Mouse (Mus musculus): ENCODE results near the gene Psmb7. TPM values are rescaled to one million over a fixed set of nuclear protein-coding genes. Genes with fewer than 3 reads are reported as not detected.

The Psmb7 gene
- polyA plus RNA-seq, 1 experiment from 2014 or later: 273 TPM

DNA sequence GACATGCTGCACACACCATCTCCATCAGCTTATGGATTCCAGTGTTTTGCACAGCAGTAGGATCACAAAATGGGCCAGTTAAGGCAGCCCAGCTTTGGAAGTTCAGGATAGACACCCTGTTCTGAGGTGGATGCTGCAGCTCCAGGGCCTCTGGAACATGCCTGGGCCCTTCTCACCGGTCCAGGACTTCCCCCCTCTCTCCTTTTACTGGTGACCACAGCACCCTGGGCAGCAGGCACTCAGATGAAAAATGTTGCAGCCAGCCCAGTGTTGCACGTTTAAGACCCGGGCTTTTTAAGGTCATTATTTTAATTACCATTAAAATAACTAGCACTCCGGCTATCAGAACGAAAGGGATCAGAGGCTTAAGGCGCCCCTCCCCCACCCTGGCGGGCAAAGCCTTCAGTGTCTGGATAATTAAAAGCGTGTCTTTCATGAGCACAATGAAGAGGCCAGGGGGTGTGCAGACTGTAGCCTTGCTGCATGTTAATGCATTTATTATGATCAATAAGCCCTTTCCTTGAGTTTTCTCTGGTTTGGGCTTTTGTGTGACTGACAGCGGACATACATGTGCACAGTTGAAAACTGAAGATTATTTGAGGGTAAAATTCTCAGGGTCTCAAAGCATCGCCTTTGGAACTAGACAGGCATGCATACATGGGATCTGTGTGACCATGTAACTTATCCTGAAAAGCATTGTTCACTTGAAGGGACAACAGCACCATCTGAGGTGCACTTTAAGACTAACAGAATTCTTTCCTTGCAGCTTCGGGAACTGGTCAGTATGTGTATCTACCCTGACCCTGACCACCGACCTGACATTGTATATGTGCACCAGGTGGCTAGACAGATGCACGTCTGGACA lies 59.1 kb downstream of the Psmb7 start:
- peak overlapping the region; percentile 16 for H3K4me2 ChIP-seq (replicated peaks)
- peaks cover 46% of the 10 kb centered on the region for H3K4me1 ChIP-seq
- H3K9ac ChIP-seq (replicated peaks): no peak overlapping the region
- H3K27ac ChIP-seq (replicated peaks): peak overlapping the region; percentile 91
- H3K4me3 ChIP-seq: no peak overlapping the region
- peaks cover 38% of the 10 kb centered on the region for H3K36me3 ChIP-seq
- no peaks in the 10 kb centered on the region for H3K9me3 ChIP-seq
- no peaks in the 10 kb centered on the region for H3K27me3 ChIP-seq
- 14% methylated on average over 13 of the region's 13 CpGs for WGBS
- peak; percentile 86 for ATAC-seq (ENCODE audit: low FRiP score, low read depth)

GRCm38 (mm10) chr2:38583982-38584381 lies 59.9 kb downstream of the Psmb7 start:
- H3K36me3 ChIP-seq: peaks cover 36% of the 10 kb centered on the region
- 0 out of 2 replicates have a peak overlapping the region, but pooled peaks have one; percentile 7 for H3K9ac ChIP-seq (replicated peaks)
- 78% methylated on average over 2 of the region's 2 CpGs for WGBS
- H3K9me3 ChIP-seq: no peaks in the 10 kb centered on the region
- no peak for ATAC-seq (ENCODE audit: low FRiP score, low read depth)
- H3K4me2 ChIP-seq (replicated peaks): no peak overlapping the region
- peak overlapping the region; percentile 91 for H3K27ac ChIP-seq (replicated peaks)
- H3K4me1 ChIP-seq: peaks cover 54% of the 10 kb centered on the region
- H3K4me3 ChIP-seq: no peak overlapping the region
- H3K27me3 ChIP-seq: no peaks in the 10 kb centered on the region

DNA sequence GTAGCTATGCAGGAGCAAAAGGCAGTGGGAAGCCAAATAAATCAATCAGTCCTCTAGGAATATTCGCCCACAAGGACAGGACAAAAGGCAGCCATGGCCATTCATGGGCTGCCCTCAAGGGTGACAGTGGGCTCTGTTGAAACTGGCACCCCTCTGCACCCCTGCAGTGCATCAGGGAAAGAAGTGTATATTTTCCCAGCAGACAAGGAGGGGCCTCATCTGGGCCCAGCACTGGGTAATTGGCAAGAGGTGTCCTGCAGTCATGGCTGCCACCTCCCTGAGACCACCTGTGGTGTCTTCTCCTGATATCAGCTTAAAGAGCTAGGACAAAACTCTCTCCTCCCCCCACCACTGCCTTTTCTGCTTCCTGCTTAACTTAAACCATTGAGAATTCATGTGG lies 64.4 kb downstream of the Psmb7 start:
- 71% methylated on average over 1 of the region's 1 CpGs for WGBS
- Histone ChIP-seq H3K9me3 (no peaks in the 10 kb centered on the region), H3K27ac (replicated peaks) (peak overlapping the region; percentile 70), H3K4me3 (no peak overlapping the region), H3K36me3 (peaks cover 41% of the 10 kb centered on the region), H3K4me1 (peaks cover 31% of the 10 kb centered on the region), H3K4me2 (replicated peaks) (no peak overlapping the region), H3K9ac (replicated peaks) (no peak overlapping the region; the same call in 1 of the 2 replicates), H3K27me3 (no peaks in the 10 kb centered on the region)
- no peak for ATAC-seq (ENCODE audit: low FRiP score, low read depth)

GRCm38 (mm10) chr2:38578602-38579521 lies 65.0 kb downstream of the Psmb7 start:
- WGBS: 71% methylated on average over 13 of the region's 13 CpGs
- Histone ChIP-seq H3K4me1 (peaks cover 24% of the 10 kb centered on the region), H3K27me3 (no peaks in the 10 kb centered on the region), H3K27ac (replicated peaks) (peak overlapping the region; percentile 70), H3K36me3 (peaks cover 45% of the 10 kb centered on the region), H3K4me3 (no peak overlapping the region), H3K4me2 (replicated peaks) (no peak overlapping the region), H3K9ac (replicated peaks) (no peak overlapping the region), H3K9me3 (no peaks in the 10 kb centered on the region)
- no peak for ATAC-seq (ENCODE audit: low FRiP score, low read depth)

DNA sequence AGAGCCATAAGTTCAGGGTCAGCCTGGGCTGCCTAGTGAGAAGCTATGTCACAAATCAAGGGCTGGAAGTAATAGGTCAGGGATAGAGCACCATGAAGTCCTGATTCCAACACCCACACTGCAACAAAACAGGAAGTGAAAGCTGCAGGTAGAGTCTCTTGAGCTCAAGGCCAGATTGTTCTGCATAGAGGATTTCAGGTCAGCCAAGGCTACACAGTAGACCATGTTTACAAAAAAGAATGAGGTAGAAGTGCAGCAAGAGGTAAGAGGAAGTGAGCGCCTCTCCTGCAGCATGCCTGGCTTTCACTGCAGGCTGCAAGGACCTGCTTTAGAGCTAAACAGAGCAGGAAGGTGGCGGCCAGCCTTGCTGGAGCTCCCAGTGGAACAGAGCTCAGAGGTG lies 69.2 kb downstream of the Psmb7 start:
- Histone ChIP-seq H3K9me3 (no peaks in the 10 kb centered on the region), H3K4me3 (no peak overlapping the region), H3K4me1 (peaks cover 17% of the 10 kb centered on the region), H3K27ac (replicated peaks) (no peak overlapping the region), H3K4me2 (replicated peaks) (no peak overlapping the region), H3K9ac (replicated peaks) (no peak overlapping the region), H3K36me3 (peaks cover 50% of the 10 kb centered on the region), H3K27me3 (no peaks in the 10 kb centered on the region)
- ATAC-seq (ENCODE audit: low FRiP score, low read depth): no peak
- 95% methylated on average over 2 of the region's 2 CpGs for WGBS

- no peak overlapping the region for H3K4me2 ChIP-seq (replicated peaks)
- H3K27ac ChIP-seq (replicated peaks): peak overlapping the region; percentile 2; the same call in 1 of the 2 replicates
- peaks cover 50% of the 10 kb centered on the region for H3K36me3 ChIP-seq
- ATAC-seq (ENCODE audit: low FRiP score, low read depth): 0 out of 2 replicates have a peak, but pooled peaks have one; percentile 14
- H3K9me3 ChIP-seq: no peaks in the 10 kb centered on the region
- no peak overlapping the region for H3K4me3 ChIP-seq
- H3K27me3 ChIP-seq: no peaks in the 10 kb centered on the region
- WGBS: 82% methylated on average over 23 of the region's 23 CpGs
- H3K9ac ChIP-seq (replicated peaks): no peak overlapping the region
- H3K4me1 ChIP-seq: peaks cover 6% of the 10 kb centered on the region; the same call in 1 of the 2 replicates
These were observed 71.8 kb downstream of the Psmb7 start for GRCm38 (mm10) chr2:38571971-38572601.

- Histone ChIP-seq H3K4me3 (no peak overlapping the region), H3K36me3 (peaks cover 24% of the 10 kb centered on the region), H3K4me1 (peaks cover 15% of the 10 kb centered on the region), H3K9me3 (no peaks in the 10 kb centered on the region), H3K9ac (replicated peaks) (no peak overlapping the region), H3K27ac (replicated peaks) (no peak overlapping the region), H3K4me2 (replicated peaks) (no peak overlapping the region), H3K27me3 (no peaks in the 10 kb centered on the region)
- ATAC-seq (ENCODE audit: low FRiP score, low read depth): no peak
- WGBS: 90% methylated on average over 4 of the region's 4 CpGs
These were observed 81.3 kb downstream of the Psmb7 start for GRCm38 (mm10) chr2:38562596-38562995.

DNA sequence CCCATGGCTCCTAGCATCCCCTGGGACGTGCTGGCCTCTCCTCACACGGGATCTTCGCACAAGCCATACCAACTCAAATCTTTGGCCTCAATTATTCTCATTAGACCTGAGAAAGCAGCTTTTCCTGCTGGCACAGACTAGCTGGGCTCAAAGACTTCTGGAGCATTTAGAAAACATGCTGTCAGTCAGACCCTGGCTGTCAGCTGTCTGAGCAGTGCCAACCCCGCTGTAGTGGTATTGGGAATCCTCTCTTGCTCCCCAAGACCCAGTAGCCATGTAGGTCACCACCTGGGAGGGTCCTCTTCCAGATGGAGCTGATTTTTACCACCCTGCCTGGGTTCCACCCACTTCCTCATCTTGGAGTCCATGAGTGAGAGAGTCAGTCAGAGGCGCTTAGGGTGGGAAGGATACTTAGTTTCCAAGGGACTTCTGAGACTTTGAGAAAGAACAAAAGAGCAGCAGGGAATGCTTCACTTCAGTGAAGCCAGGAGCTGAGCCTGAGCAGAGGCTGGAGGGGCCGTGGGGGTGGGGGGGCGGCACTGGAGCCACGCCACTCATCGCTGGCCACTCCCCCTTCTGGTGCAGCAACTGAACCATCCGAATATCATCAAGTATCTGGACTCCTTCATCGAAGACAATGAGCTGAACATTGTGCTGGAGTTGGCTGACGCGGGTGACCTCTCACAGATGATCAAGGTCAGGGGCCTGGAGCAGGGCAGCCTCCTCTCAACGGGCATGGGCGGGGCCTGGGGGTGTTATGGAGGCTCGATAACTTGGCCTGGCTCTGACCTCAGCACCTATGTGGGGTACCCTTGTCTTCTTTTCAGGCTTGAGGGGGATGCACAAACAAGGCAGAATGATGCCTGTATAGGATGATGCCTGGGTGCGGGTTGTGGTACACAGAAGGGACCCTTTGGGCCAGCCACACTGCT lies 83.3 kb downstream of the Psmb7 start:
- peaks cover 11% of the 10 kb centered on the region for H3K4me1 ChIP-seq
- H3K9ac ChIP-seq (replicated peaks): no peak overlapping the region
- no peaks in the 10 kb centered on the region for H3K27me3 ChIP-seq
- H3K36me3 ChIP-seq: peaks cover 24% of the 10 kb centered on the region
- no peak overlapping the region for H3K4me3 ChIP-seq
- no peaks in the 10 kb centered on the region for H3K9me3 ChIP-seq
- WGBS: 47% methylated on average over 17 of the region's 17 CpGs
- no peak overlapping the region for H3K4me2 ChIP-seq (replicated peaks)
- H3K27ac ChIP-seq (replicated peaks): no peak overlapping the region; the same call in 1 of the 2 replicates
- ATAC-seq (ENCODE audit: low FRiP score, low read depth): peak; percentile 34; the same call in 1 of the 2 replicates

DNA sequence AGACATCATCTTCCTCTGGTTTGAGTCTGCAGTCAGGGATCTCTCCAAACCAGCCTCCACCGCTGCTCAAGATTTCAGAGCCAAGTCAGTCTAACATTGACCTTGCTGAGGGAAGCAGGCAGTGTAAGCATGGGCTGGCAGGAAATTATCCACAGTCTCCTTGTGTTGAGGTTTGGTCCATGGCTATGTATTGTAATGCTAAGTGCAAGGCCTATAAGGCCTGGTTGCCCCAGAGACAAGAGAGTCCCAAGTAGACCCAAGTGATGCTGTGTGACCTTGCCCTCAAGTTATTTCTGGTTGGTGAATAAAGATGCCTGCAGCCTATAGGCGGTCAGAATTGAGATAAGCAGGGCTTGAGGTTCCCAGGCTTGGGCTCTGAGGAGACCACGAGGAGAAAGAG lies 87.2 kb downstream of the Psmb7 start:
- H3K4me1 ChIP-seq: peaks cover 40% of the 10 kb centered on the region
- no peak overlapping the region for H3K9ac ChIP-seq (replicated peaks)
- no peak overlapping the region for H3K4me3 ChIP-seq
- WGBS: 69% methylated on average over 3 of the region's 3 CpGs
- peaks cover 30% of the 10 kb centered on the region for H3K36me3 ChIP-seq
- H3K27me3 ChIP-seq: no peaks in the 10 kb centered on the region
- H3K4me2 ChIP-seq (replicated peaks): no peak overlapping the region
- no peak overlapping the region for H3K27ac ChIP-seq (replicated peaks)
- no peak for ATAC-seq (ENCODE audit: low FRiP score, low read depth)
- no peaks in the 10 kb centered on the region for H3K9me3 ChIP-seq

- H3K9me3 ChIP-seq: no peaks in the 10 kb centered on the region
- no peak overlapping the region for H3K4me3 ChIP-seq
- H3K27ac ChIP-seq (replicated peaks): no peak overlapping the region
- peaks cover 37% of the 10 kb centered on the region for H3K4me1 ChIP-seq
- H3K9ac ChIP-seq (replicated peaks): no peak overlapping the region
- no peak for ATAC-seq (ENCODE audit: low FRiP score, low read depth)
- H3K36me3 ChIP-seq: peaks cover 30% of the 10 kb centered on the region
- no peak overlapping the region for H3K4me2 ChIP-seq (replicated peaks)
- H3K27me3 ChIP-seq: no peaks in the 10 kb centered on the region
- WGBS: 80% methylated on average over 4 of the region's 4 CpGs
These were observed 88.2 kb downstream of the Psmb7 start for GRCm38 (mm10) chr2:38555659-38556058.
